Mouse (Mus musculus): ENCODE results near the gene Arid1a.

DNA sequence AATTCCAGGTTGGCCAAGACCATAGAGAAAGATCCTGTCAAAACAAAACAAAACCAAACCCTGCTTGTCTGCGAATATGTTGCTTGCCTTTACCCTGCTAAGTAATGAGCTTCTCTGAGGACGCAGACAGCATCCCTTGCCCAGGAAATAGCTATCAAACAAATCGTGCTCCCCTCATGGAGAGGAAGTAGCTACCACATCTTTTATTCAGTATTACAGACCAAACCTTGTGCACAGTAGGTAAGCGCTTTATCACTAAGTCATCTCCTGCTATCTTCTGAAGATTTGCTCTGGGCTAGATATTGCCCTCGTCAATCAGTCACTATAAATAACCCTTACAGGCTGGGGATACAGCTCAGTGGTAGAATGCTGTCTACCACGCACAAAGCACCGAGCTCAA, 127.4 kb downstream of the Arid1a start:
- TF ChIP-seq POLR2A (IDR thresholded peaks at IDR 0.05; ENCODE audit: insufficient read depth, low read depth, low read length) = no peak
- TF ChIP-seq CTCF (IDR thresholded peaks at IDR 0.05; ENCODE audit: insufficient read depth, low read depth, low read length) = no peak
